Comparison of ENCODE assay signal across 14 mouse cellular contexts in genomic region chr8:122056882-122057281, GRCm38 (mm10).
DNase-seq lines count a peak whose midpoint lies in the region; ATAC-seq and TF ChIP-seq lines count a peak whose summit lies in the region.
"Had no signal": no experiment of that assay in that cellular context is flagged by ENCODE, and none has a peak within 500 bp of the region (broad histone marks: within the 10 kb centered on the region; RNA-seq: fewer than 3 reads in every experiment).

No protein-coding gene starts in this region.

- TF ChIP-seq CTCF in lung, embryonic 14.5 days (IDR thresholded peaks at IDR 0.05; ENCODE audit: low read depth), result no peak
- TF ChIP-seq CTCF in embryonic fibroblast, embryonic 13.5 days (IDR thresholded peaks at IDR 0.05; ENCODE audit: borderline replicate concordance, insufficient read depth, low read length), result no peak

- no peaks in the 10 kb centered on the region for H3K4me1 ChIP-seq in lung, embryonic 14.5 days (ENCODE audit: insufficient read depth)
- peaks cover 19% of the 10 kb centered on the region for H3K4me1 ChIP-seq in embryonic fibroblast, embryonic 13.5 days (ENCODE audit: control insufficient read depth, insufficient read depth, low read length)
- peaks cover 38% of the 10 kb centered on the region for H3K4me1 ChIP-seq in kidney, embryonic 15.5 days
- H3K4me1 ChIP-seq in stomach, embryonic 15.5 days, result peaks cover 15% of the 10 kb centered on the region
- H3K4me1 ChIP-seq: lung, embryonic 15.5 days had no signal

- DNase-seq in lung, embryonic 14.5 days, result peak; percentile 60
- no peak for DNase-seq in lung, adult 18-20 months
- DNase-seq in gastrocnemius, postnatal 36 days, result no peak
- no peak for DNase-seq in right cerebral cortex, postnatal 36 days (ENCODE audit: low spot score in 2 of 2)
- DNase-seq: cerebellum, adult 11-12 months; gastrocnemius, postnatal 14 days had no signal

- intact Hi-C loops in gastrocnemius, postnatal 36 days (cut with DNase I), result no loop called here

- H3K4me3 ChIP-seq in lung, embryonic 14.5 days (ENCODE audit: low read depth, low read length), result no peak overlapping the region
- H3K4me3 ChIP-seq in embryonic fibroblast, embryonic 13.5 days (ENCODE audit: insufficient read depth, low read length), result no peak overlapping the region
- no peak overlapping the region for H3K4me3 ChIP-seq in kidney, embryonic 15.5 days (replicated peaks)
- no peak overlapping the region for H3K4me3 ChIP-seq in stomach, embryonic 15.5 days (replicated peaks)
- H3K4me3 ChIP-seq: hindbrain, embryonic 15.5 days; layer of hippocampus, adult 2 months; left cerebral cortex, adult 2 months; lung, embryonic 15.5 days; midbrain, embryonic 12.5 days had no signal

- ATAC-seq in lung, embryonic 14.5 days (ENCODE audit: insufficient read depth), result peak; percentile 32; the same call in 1 of the 2 replicates
- ATAC-seq in kidney, embryonic 15.5 days (replicated peaks; ENCODE audit: low FRiP score), result 0 out of 2 replicates have a peak, but pooled peaks have one; percentile 43
- ATAC-seq in stomach, embryonic 15.5 days (ENCODE audit: insufficient read depth, low FRiP score, low read depth), result peak; percentile 11; the same call in 1 of the 2 replicates

- no peaks in the 10 kb centered on the region for H3K9me3 ChIP-seq in lung, embryonic 14.5 days (ENCODE audit: low read depth, low read length)
- H3K9me3 ChIP-seq in kidney, embryonic 15.5 days (replicated peaks), result no peaks in the 10 kb centered on the region
- no peaks in the 10 kb centered on the region for H3K9me3 ChIP-seq in stomach, embryonic 15.5 days
- H3K9me3 ChIP-seq: hindbrain, embryonic 15.5 days; lung, embryonic 15.5 days; midbrain, embryonic 12.5 days had no signal

- 33% methylated on average over 7 of the region's 7 CpGs for WGBS in lung, embryonic 14.5 days
- WGBS in kidney, embryonic 15.5 days, result 43% methylated on average over 7 of the region's 7 CpGs
- 36% methylated on average over 7 of the region's 7 CpGs for WGBS in stomach, embryonic 15.5 days

- no peak for TF ChIP-seq POLR2A in embryonic fibroblast, embryonic 13.5 days (IDR thresholded peaks at IDR 0.05; ENCODE audit: low read depth, low read length)

- no peaks in the 10 kb centered on the region for H3K36me3 ChIP-seq in lung, embryonic 14.5 days (ENCODE audit: insufficient read depth)
- H3K36me3 ChIP-seq in kidney, embryonic 15.5 days, result no peaks in the 10 kb centered on the region
- no peaks in the 10 kb centered on the region for H3K36me3 ChIP-seq in stomach, embryonic 15.5 days
- H3K36me3 ChIP-seq: hindbrain, embryonic 15.5 days; lung, embryonic 15.5 days; midbrain, embryonic 12.5 days had no signal

- no peaks in the 10 kb centered on the region for H3K27me3 ChIP-seq in lung, embryonic 14.5 days (ENCODE audit: insufficient read depth, low read length)
- H3K27me3 ChIP-seq in kidney, embryonic 15.5 days, result no peaks in the 10 kb centered on the region; the same call in 1 of the 2 replicates
- no peaks in the 10 kb centered on the region for H3K27me3 ChIP-seq in stomach, embryonic 15.5 days (replicated peaks)
- H3K27me3 ChIP-seq: hindbrain, embryonic 15.5 days; midbrain, embryonic 12.5 days had no signal

- no peak overlapping the region for H3K9ac ChIP-seq in lung, embryonic 14.5 days
- no peak overlapping the region for H3K9ac ChIP-seq in kidney, embryonic 15.5 days
- no peak overlapping the region for H3K9ac ChIP-seq in stomach, embryonic 15.5 days
- H3K9ac ChIP-seq: hindbrain, embryonic 15.5 days; lung, embryonic 15.5 days; midbrain, embryonic 12.5 days had no signal

- no peak overlapping the region for H3K4me2 ChIP-seq in lung, embryonic 14.5 days
- H3K4me2 ChIP-seq in kidney, embryonic 15.5 days, result no peak overlapping the region
- no peak overlapping the region for H3K4me2 ChIP-seq in stomach, embryonic 15.5 days
- H3K4me2 ChIP-seq: hindbrain, embryonic 15.5 days; lung, embryonic 15.5 days; midbrain, embryonic 12.5 days had no signal

- H3K27ac ChIP-seq in lung, embryonic 14.5 days (ENCODE audit: low read depth), result no peak overlapping the region
- H3K27ac ChIP-seq in embryonic fibroblast, embryonic 13.5 days (ENCODE audit: insufficient read depth, low read length), result peak overlapping the region; percentile 61
- peak overlapping the region; percentile 25; the same call in 1 of the 2 replicates for H3K27ac ChIP-seq in kidney, embryonic 15.5 days
- H3K27ac ChIP-seq in stomach, embryonic 15.5 days, result 0 out of 2 replicates have a peak overlapping the region, but pooled peaks have one; percentile 5
- H3K27ac ChIP-seq: hindbrain, embryonic 15.5 days; layer of hippocampus, adult 2 months; left cerebral cortex, adult 2 months; lung, embryonic 15.5 days; midbrain, embryonic 12.5 days had no signal
